Mouse (Mus musculus) G1E (cell line): Measurements from ENCODE around the gene Ubtd1. TPM values are rescaled to one million over a fixed set of nuclear protein-coding genes. Genes with fewer than 3 reads are reported as not detected.

Experiments
- ATAC-seq: 2 replicates; pipeline ENCODE4 v1.8.0; 2016; ENCODE audit warnings: mild to moderate bottlenecking; ENCODE audit not compliant: insufficient number of reproducible peaks, poor library complexity, low FRiP score, severe bottlenecking; ENCODE audit errors: extremely low read depth
- DNase-seq: peaks from one replicate; pipeline ENCODE4 v3.0.0; 2012; ENCODE audit warnings: low spot score
- H3K27me3 ChIP-seq: 2 replicates; pipeline ENCODE4 v1.6.1; 2012; ENCODE audit warnings: mild to moderate bottlenecking, low read length, inconsistent platforms; ENCODE audit not compliant: insufficient read depth
- H3K36me3 ChIP-seq: replicated peaks from 2 replicates; pipeline ENCODE3; 2012; ENCODE audit warnings: mild to moderate bottlenecking, inconsistent platforms
- H3K4me1 ChIP-seq: 2 replicates; pipeline ENCODE4 v1.6.1; 2012; ENCODE audit warnings: low read depth, low read length, inconsistent platforms, mixed read lengths; ENCODE audit not compliant: insufficient read depth
- H3K4me3 ChIP-seq: 2 replicates; pipeline ENCODE4 v1.5.1; 2012; ENCODE audit warnings: low read depth, mild to moderate bottlenecking, inconsistent platforms, low read length, moderate library complexity, mixed read lengths
- H3K9me3 ChIP-seq: replicated peaks from 2 replicates; pipeline ENCODE4 v1.6.1; 2012; ENCODE audit warnings: inconsistent platforms
- CTCF ChIP-seq: IDR thresholded peaks from 2 replicates; pipeline ENCODE4 v1.5.1; 2012; ENCODE audit warnings: low read depth, low read length, inconsistent platforms, mixed read lengths
- GATA1 ChIP-seq: IDR thresholded peaks from 2 replicates; pipeline ENCODE4 v1.6.1; 2012; ENCODE audit warnings: borderline replicate concordance, low read length, inconsistent platforms, mixed read lengths
- GATA2 ChIP-seq: IDR thresholded peaks from 2 replicates; pipeline ENCODE4 v1.6.1; 2012; ENCODE audit warnings: low read depth, low read length, inconsistent platforms, borderline replicate concordance
- POLR2AphosphoS5 ChIP-seq: IDR thresholded peaks from 2 replicates; pipeline ENCODE4 v1.6.1; 2012; ENCODE audit warnings: low read depth, low read length, inconsistent platforms; ENCODE audit not compliant: insufficient replicate concordance
- TAL1 ChIP-seq: conservative IDR thresholded peaks from 2 replicates; pipeline ENCODE4 v1.6.1; 2012; ENCODE audit warnings: low read depth, low read length, inconsistent platforms, mixed read lengths
- polyA plus RNA-seq: library from polyadenylated mRNA; stranded (reverse); fragments of >175 nt; gene quantifications from 2 replicates; pipeline ENCODE4 v1.2.3, GENCODE M21; 2012
- total RNA-seq, 2 experiments: library from RNA; stranded (forward) in 1 of 2; stranded (reverse) in 1 of 2; fragments of 200-1000 nt in 1 of 2; fragments of >200 nt in 1 of 2; fragmentation: Nextera tagmentation in 1 of 2; gene quantifications; 2 replicates each; pipeline ENCODE4 v1.2.3; 2014 to 2017

Ubtd1 gene
- total and polyA plus RNA-seq, 3 experiments, result 4.2 to 19.9 (median 4.8) TPM

GRCm38 (mm10) chr19:42006568-42006967 is 25.0 kb downstream of the Ubtd1 start:
- ATAC-seq, result no peak
- TF ChIP-seq GATA2, result no peak
- TF ChIP-seq POLR2AphosphoS5, result no peak
- TF ChIP-seq TAL1, result no peak
- no peak for TF ChIP-seq CTCF
- no peak for TF ChIP-seq GATA1
- Histone ChIP-seq H3K9me3 (no peaks in the 10 kb centered on the region), H3K4me1 (no peaks in the 10 kb centered on the region; the same call in 1 of the 2 replicates), H3K27me3 (peaks cover 16% of the 10 kb centered on the region; the same call in 1 of the 2 replicates), H3K4me3 (no peak overlapping the region), H3K36me3 (no peaks in the 10 kb centered on the region)
- no peak for DNase-seq

DNA sequence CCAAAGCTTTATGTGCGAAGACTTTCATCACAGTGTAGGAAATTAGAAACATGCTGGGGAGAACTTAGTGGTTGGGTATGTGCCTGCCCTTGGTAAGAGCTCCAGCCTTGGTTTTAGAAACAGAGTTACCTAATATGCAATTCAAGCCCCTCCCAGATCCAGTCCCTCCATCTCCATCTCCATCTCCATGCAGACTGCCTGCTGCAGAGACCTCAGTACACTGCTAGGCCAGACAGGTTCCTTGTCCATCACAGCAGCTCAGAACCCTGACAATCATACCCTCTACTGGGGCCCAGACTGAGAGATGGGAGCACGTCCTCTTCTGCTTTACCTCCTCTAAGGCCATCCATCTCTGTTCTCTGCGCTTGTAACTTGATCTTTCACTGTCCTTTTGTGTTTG is 27.0 kb downstream of the Ubtd1 start:
- no peak for ATAC-seq
- H3K4me1 ChIP-seq, result no peaks in the 10 kb centered on the region; the same call in 1 of the 2 replicates
- TF ChIP-seq GATA2 (no peak), POLR2AphosphoS5 (no peak), CTCF (no peak), GATA1 (no peak), TAL1 (no peak)
- H3K4me3 ChIP-seq, result no peak overlapping the region
- no peak for DNase-seq
- no peaks in the 10 kb centered on the region for H3K9me3 ChIP-seq
- no peaks in the 10 kb centered on the region for H3K36me3 ChIP-seq
- peaks cover 17% of the 10 kb centered on the region; the same call in 1 of the 2 replicates for H3K27me3 ChIP-seq

DNA sequence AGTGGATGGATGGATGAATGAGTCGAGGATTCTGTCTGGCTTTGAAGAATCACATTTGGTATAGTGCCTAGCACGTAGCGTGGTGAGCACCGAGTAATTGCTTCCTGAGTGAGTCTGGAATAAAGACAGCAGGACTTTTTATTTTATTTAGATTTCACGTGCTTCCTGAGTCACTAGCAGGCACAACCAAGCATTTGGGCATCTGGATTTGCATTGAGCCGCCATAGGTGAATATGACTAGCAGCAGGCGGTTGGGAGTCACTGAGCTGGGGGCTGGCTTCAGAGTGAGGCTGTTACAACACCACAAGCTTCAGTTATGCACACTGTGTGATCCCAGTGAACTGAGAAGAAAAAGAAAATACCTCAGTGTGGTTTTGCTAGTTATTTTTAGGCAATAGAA is 27.5 kb downstream of the Ubtd1 start:
- Histone ChIP-seq H3K4me1 (no peaks in the 10 kb centered on the region; the same call in 1 of the 2 replicates), H3K36me3 (no peaks in the 10 kb centered on the region), H3K4me3 (no peak overlapping the region), H3K9me3 (no peaks in the 10 kb centered on the region), H3K27me3 (peaks cover 19% of the 10 kb centered on the region; the same call in 1 of the 2 replicates)
- no peak for ATAC-seq
- no peak for TF ChIP-seq GATA1
- no peak for TF ChIP-seq GATA2
- TF ChIP-seq TAL1, result no peak
- TF ChIP-seq CTCF, result no peak
- TF ChIP-seq POLR2AphosphoS5, result no peak
- DNase-seq, result no peak

DNA sequence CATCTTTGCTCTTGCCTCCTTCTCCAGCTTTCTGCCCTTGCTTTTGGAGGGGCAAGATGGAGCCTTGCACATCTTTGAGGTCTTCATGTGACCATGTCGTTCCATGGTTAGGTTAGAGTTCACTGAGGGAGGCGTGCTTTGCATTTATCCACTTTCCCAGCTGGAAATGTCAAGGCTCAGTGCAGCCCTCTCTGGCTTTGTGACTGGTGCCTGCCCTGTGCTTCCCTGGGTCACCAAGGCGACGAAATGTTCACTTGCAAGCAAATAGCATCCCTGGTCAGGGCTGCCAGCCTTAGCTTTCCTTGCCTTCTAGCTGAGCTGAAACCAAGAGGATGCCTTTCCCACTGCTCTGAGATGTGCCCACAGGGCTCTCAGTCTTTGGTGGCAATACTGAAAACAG is 28.9 kb downstream of the Ubtd1 start:
- Histone ChIP-seq H3K4me1 (no peaks in the 10 kb centered on the region; the same call in 1 of the 2 replicates), H3K36me3 (no peaks in the 10 kb centered on the region), H3K27me3 (peaks cover 14% of the 10 kb centered on the region; the same call in 1 of the 2 replicates), H3K9me3 (no peaks in the 10 kb centered on the region), H3K4me3 (no peak overlapping the region)
- TF ChIP-seq CTCF, result no peak
- no peak for TF ChIP-seq TAL1
- no peak for TF ChIP-seq POLR2AphosphoS5
- no peak for TF ChIP-seq GATA2
- no peak for TF ChIP-seq GATA1
- no peak for DNase-seq
- ATAC-seq, result no peak

DNA sequence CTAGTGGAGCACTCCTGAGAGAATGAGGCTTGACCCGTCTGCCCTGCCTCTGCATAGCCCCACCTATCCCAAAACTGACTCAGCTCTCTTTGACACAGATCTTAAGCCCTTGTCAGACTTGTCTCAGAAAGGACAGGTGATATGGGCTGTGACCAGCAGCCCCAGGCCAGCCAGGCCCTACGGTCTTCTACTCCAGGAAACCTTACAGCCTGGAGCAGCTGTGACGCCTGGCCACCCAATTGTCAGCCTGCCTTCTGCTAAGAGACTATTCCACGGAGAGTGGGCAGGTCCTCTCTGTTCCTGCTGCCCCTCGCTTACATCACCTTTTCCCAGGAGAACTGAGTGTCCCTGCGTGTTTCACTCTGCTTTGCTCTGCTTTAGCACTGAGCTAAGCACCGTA is 29.6 kb downstream of the Ubtd1 start:
- no peaks in the 10 kb centered on the region for H3K36me3 ChIP-seq
- no peak for TF ChIP-seq POLR2AphosphoS5
- H3K4me1 ChIP-seq, result no peaks in the 10 kb centered on the region
- H3K9me3 ChIP-seq, result no peaks in the 10 kb centered on the region
- DNase-seq (no peak), ATAC-seq (no peak)
- no peak overlapping the region for H3K4me3 ChIP-seq
- peaks cover 10% of the 10 kb centered on the region; the same call in 1 of the 2 replicates for H3K27me3 ChIP-seq

GRCm38 (mm10) chr19:42014231-42014825 is 32.8 kb downstream of the Ubtd1 start:
- Histone ChIP-seq H3K36me3 (no peaks in the 10 kb centered on the region), H3K9me3 (no peaks in the 10 kb centered on the region), H3K4me1 (no peaks in the 10 kb centered on the region), H3K4me3 (no peak overlapping the region), H3K27me3 (peaks cover 12% of the 10 kb centered on the region)
- DNase-seq (no peak), ATAC-seq (no peak)
- no peak for TF ChIP-seq TAL1
- TF ChIP-seq GATA2, result no peak
- TF ChIP-seq CTCF, result no peak
- TF ChIP-seq POLR2AphosphoS5, result no peak
- no peak for TF ChIP-seq GATA1

DNA sequence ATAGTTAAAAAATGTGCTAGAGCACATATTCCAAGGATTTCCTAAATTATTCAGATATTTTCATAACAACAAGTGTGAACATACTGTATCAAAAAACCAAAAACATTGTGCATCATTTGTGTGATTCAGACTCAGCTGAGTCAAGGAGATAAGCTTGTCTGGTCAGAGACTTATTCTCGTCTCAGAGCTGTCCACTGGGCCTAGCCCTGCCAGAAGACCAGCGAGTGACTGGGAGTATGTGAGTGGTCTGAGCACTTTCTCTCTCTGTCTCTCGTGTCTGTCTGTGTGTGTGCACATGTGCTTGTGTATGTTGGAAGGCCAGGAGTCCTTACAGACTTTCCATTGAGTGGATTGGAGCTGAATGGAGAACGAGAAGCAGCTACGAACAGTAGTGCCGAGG is 33.4 kb downstream of the Ubtd1 start:
- Histone ChIP-seq H3K4me1 (no peaks in the 10 kb centered on the region), H3K27me3 (peaks cover 16% of the 10 kb centered on the region), H3K4me3 (no peak overlapping the region), H3K9me3 (no peaks in the 10 kb centered on the region), H3K36me3 (no peaks in the 10 kb centered on the region)
- DNase-seq, result no peak
- ATAC-seq, result no peak
- TF ChIP-seq POLR2AphosphoS5 (no peak), GATA2 (no peak), TAL1 (no peak), CTCF (no peak), GATA1 (no peak)
